ENCODE assay signal across 18 mouse cellular contexts in genomic region chr3:145897749-145898148, GRCm38 (mm10). TPM values are rescaled to one million over a fixed set of nuclear protein-coding genes. Genes with fewer than 3 reads are reported as not detected.
A peak's percentile ranks its signal among the peaks of the same experiment; 100 is the strongest.
DNase-seq lines count a peak whose midpoint lies in the region; ATAC-seq and TF ChIP-seq lines count a peak whose summit lies in the region.
"Had no signal": no experiment of that assay in that cellular context is flagged by ENCODE, and none has a peak within 500 bp of the region (broad histone marks: within the 10 kb centered on the region; RNA-seq: fewer than 3 reads in every experiment).

No protein-coding gene starts in this region.

- ATAC-seq in stomach, postnatal 0 days (ENCODE audit: low FRiP score, low TSS enrichment) = no peak
- ATAC-seq: forebrain, embryonic 16.5 days; inflammation-experienced regulatory T-cells, adult 6 months had no signal

- H3K4me3 ChIP-seq in heart, embryonic 10.5 days = no peak overlapping the region
- no peak overlapping the region for H3K4me3 ChIP-seq in stomach, postnatal 0 days (ENCODE audit: low read depth, low read length)
- H3K4me3 ChIP-seq: embryonic facial prominence, embryonic 12.5 days; hindbrain, embryonic 12.5 days; lung, embryonic 15.5 days had no signal

- intact Hi-C loops in heart, postnatal 10 days (cut with DNase I) = loop anchor here (5.0 kb wide), 1 partner anchor 140 kb away; the partner anchor contains the start of gene Ddah1

- H3K4me2 ChIP-seq in stomach, postnatal 0 days (replicated peaks; ENCODE audit: low read depth) = no peak overlapping the region
- H3K4me2 ChIP-seq: embryonic facial prominence, embryonic 12.5 days; hindbrain, embryonic 12.5 days; lung, embryonic 15.5 days had no signal

- 43% methylated on average over 11 of the region's 11 CpGs for WGBS in heart, embryonic 10.5 days
- WGBS in stomach, postnatal 0 days = 74% methylated on average over 11 of the region's 11 CpGs

- H3K36me3 ChIP-seq in heart, embryonic 10.5 days = no peaks in the 10 kb centered on the region
- H3K36me3 ChIP-seq in stomach, postnatal 0 days (ENCODE audit: control insufficient read depth, insufficient read depth, low read length) = no peaks in the 10 kb centered on the region
- H3K36me3 ChIP-seq: embryonic facial prominence, embryonic 12.5 days; lung, embryonic 15.5 days had no signal

- H3K4me1 ChIP-seq in heart, embryonic 10.5 days = peaks cover 33% of the 10 kb centered on the region
- no peaks in the 10 kb centered on the region for H3K4me1 ChIP-seq in stomach, postnatal 0 days (replicated peaks; ENCODE audit: control insufficient read depth, insufficient read depth)
- H3K4me1 ChIP-seq: embryonic facial prominence, embryonic 12.5 days had no signal

- no peak for TF ChIP-seq CTCF in stomach, postnatal 0 days (IDR thresholded peaks at IDR 0.05; ENCODE audit: low read depth)

- H3K9ac ChIP-seq in stomach, postnatal 0 days (ENCODE audit: low read length) = no peak overlapping the region
- H3K9ac ChIP-seq: embryonic facial prominence, embryonic 12.5 days; hindbrain, embryonic 12.5 days; lung, embryonic 15.5 days had no signal

- TF ChIP-seq EP300 in stomach, postnatal 0 days (optimal IDR thresholded peaks at IDR 0.05) = no peak

- peak; percentile 46 for DNase-seq in adrenal gland, postnatal 10 days
- no peak for DNase-seq in adrenal gland, adult 8-10 months
- peak; percentile 54 for DNase-seq in gastrocnemius, postnatal 10 days
- DNase-seq in heart, embryonic 10.5 days (ENCODE audit: low spot score) = peak; percentile 79
- peak; percentile 82 to 87 for DNase-seq in heart, postnatal 10 days
- DNase-seq in stomach, postnatal 0 days (ENCODE audit: low spot score) = no peak
- no peak for DNase-seq in spleen, postnatal 36 days (ENCODE audit: low spot score in 2 of 2)
- DNase-seq in layer of hippocampus, postnatal 25 days (ENCODE audit: extremely low spot score in 1 of 2, low spot score in 1 of 2) = no peak
- DNase-seq: adrenal gland, adult 2 months; cerebellum, adult 8-10 months; kidney, adult 8-10 months; kidney, postnatal 4 days; liver had no signal

- H3K9me3 ChIP-seq in heart, embryonic 10.5 days = no peaks in the 10 kb centered on the region
- no peaks in the 10 kb centered on the region for H3K9me3 ChIP-seq in stomach, postnatal 0 days (ENCODE audit: control insufficient read depth, low read length)
- H3K9me3 ChIP-seq: embryonic facial prominence, embryonic 12.5 days; hindbrain, embryonic 12.5 days; lung, embryonic 15.5 days had no signal

- H3K27ac ChIP-seq in heart, embryonic 10.5 days = peak overlapping the region; percentile 74; the same call in 1 of the 2 replicates
- no peak overlapping the region for H3K27ac ChIP-seq in stomach, postnatal 0 days (replicated peaks)
- H3K27ac ChIP-seq: embryonic facial prominence, embryonic 12.5 days; hindbrain, embryonic 12.5 days; lung, embryonic 15.5 days had no signal

- H3K27me3 ChIP-seq in heart, embryonic 10.5 days (ENCODE audit: insufficient read depth, poor library complexity, severe bottlenecking) = no peaks in the 10 kb centered on the region
- H3K27me3 ChIP-seq in stomach, postnatal 0 days (ENCODE audit: control insufficient read depth, insufficient read depth, low read length) = no peaks in the 10 kb centered on the region
- H3K27me3 ChIP-seq: embryonic facial prominence, embryonic 12.5 days; hindbrain, embryonic 12.5 days; lung, embryonic 15.5 days had no signal

RNA-seq across cellular contexts. Expression of gene Bcl10, which starts 24.9 kb away (rescaled TPM):
- 10 to 100 TPM; 24.3 to 25.5 TPM for total RNA-seq in adrenal gland, postnatal 10 days (2021)
- total RNA-seq in adrenal gland, adult 8-10 months (2022) = 10 to 100 TPM; 21.8 to 25.1 (median 23.4) TPM
- 10 to 100 TPM; 17.3 to 17.4 TPM for total RNA-seq in gastrocnemius, postnatal 10 days (2021)
- polyA plus RNA-seq in heart, embryonic 10.5 days (2016; fragmentation: Nextera tagmentation; extraction: Ambion mirVana) = 39.1 and 41.1 TPM in 2 replicates
- total RNA-seq in heart, postnatal 10 days (2021) = 10 to 100 TPM; 23.8 to 25.8 TPM
- polyA plus RNA-seq in stomach, postnatal 0 days (2015; fragmentation: Nextera tagmentation; extraction: Ambion mirVana) = 43.5 and 46.1 TPM in 2 replicates
- 10 to 100 TPM; 12.7 TPM for total RNA-seq in layer of hippocampus, postnatal 25 days (2021)

RNA-seq across cellular contexts. Expression of gene 2410004B18Rik, which starts 40.1 kb away (rescaled TPM):
- 10 to 100 TPM; 21.4 to 22.3 TPM for total RNA-seq in adrenal gland, postnatal 10 days (2021)
- total RNA-seq in adrenal gland, adult 8-10 months (2022) = 10 to 100 TPM; 17.4 to 25.4 (median 22.4) TPM
- 10 to 100 TPM; 13.8 to 14.0 TPM for total RNA-seq in gastrocnemius, postnatal 10 days (2021)
- 43.3 and 55.7 TPM in 2 replicates for polyA plus RNA-seq in heart, embryonic 10.5 days (2016; fragmentation: Nextera tagmentation; extraction: Ambion mirVana)
- 10 to 100 TPM; 22.6 to 23.1 TPM for total RNA-seq in heart, postnatal 10 days (2021)
- polyA plus RNA-seq in stomach, postnatal 0 days (2015; fragmentation: Nextera tagmentation; extraction: Ambion mirVana) = 33.1 and 36.4 TPM in 2 replicates
- 10 to 100 TPM; 36.5 to 37.4 TPM for total RNA-seq in layer of hippocampus, postnatal 25 days (2021)

Comparison
In these comparisons a context has a peak if more than half of its experiments do, and no peak if none do; other contexts are left out.
1. DNase-seq: peak in adrenal gland, postnatal 10 days (single experiment), gastrocnemius, postnatal 10 days (single experiment), heart, embryonic 10.5 days (single experiment) and heart, postnatal 10 days (2 of 2); none in adrenal gland, adult 8-10 months (single experiment), stomach, postnatal 0 days (single experiment), spleen, postnatal 36 days (0 of 2) and layer of hippocampus, postnatal 25 days (0 of 2).